Mouse (Mus musculus) cerebellum, adult 9-11 months (tissue): Measurements from ENCODE around the gene Lrrfip2.
A peak's percentile ranks its signal among the peaks of the same experiment; 100 is the strongest.

ENCODE experiments used
- DNase-seq: peaks from one replicate; pipeline ENCODE4 v3.0.0; 2022

Gene Lrrfip2

GRCm38 (mm10) chr9:111117126-111117642 is at the start of gene Lrrfip2:
Gene Lrrfip2, plus strand, starts transcription at chr9:111117592.
- DNase-seq, result no peak

DNA sequence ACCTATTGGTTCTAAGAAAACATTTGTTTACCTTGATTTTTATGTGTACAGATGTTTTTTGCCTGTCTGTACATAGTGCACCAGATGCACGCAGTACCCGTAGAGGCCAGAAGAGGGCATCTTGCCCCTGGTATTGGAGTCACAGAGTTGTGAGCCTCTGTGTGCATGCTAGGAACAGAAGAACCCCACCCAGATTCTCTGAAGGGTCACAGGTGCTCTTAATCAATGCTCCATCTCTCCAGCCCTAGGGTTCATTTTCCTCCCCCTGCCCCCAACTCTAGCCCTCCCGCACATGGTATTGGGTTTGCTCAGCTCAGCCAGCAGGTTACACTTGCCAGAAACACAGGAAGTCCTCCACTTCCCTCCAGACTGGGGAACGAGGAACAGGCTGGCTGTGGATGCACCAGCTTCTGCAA is 46.8 kb upstream of the Lrrfip2 start:
- DNase-seq, result no peak

DNA sequence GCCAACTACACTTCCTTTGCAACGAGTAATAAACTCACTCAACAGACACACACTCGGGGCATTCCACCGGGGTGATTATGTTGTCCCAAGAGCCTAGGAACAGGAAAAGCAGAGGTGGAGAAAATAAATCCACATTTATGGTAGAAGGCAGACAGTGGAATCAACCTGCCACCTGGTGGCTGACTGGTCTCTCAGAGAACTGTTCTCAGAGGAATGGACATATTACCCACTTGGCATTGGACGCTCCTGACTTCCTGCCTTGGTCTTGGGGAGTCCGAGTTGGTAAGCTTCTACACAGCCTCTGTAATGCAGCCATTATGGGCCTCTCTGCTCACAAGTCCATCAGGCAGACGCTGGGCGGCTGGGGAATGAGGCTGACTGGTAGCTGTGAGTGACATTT is 45.2 kb upstream of the Lrrfip2 start:
- DNase-seq, result no peak

DNA sequence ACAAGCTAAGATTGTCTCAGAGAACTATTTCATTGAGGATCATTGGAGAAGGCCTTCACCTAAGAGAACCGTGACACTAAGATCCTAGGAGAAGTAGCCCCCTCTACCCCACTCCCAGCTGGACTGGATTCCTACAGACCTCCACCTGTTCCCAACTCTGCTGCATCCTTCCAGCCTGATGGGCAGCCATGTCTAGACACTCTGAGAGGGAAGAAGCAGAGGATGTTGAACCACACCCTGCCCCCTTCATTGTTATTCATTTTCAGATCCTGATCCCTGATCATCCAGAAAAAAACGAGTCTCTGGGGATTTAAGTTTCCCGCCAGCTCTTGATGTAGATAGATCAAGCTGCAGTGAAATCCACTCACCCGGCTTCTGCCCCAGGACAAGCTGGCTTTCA is 44.4 kb upstream of the Lrrfip2 start:
- no peak for DNase-seq

GRCm38 (mm10) chr9:111077745-111078144 is 39.6 kb upstream of the Lrrfip2 start:
- DNase-seq, result no peak

- no peak for DNase-seq
These were observed 36.6 kb upstream of the Lrrfip2 start for GRCm38 (mm10) chr9:111080801-111081200.

DNA sequence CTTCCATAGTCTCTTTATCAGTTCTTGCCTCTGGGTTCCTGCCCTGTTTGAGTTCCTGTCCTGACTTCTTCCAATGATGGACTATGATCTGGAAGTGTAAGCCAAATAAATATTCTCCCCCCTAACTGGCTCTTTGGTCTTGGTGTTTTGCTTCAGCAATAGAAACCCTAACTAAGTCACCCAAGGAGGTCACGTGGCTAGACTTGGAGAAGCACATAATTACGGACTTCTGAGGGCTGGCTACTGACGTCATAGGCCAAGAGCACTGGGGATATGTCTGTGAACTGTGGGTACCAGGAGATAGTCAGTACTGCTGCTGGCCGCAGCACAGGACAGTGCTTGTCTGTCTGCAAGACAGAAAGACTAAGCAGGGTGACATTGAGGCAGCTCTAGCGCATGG is 35.6 kb upstream of the Lrrfip2 start:
- DNase-seq, result no peak

DNA sequence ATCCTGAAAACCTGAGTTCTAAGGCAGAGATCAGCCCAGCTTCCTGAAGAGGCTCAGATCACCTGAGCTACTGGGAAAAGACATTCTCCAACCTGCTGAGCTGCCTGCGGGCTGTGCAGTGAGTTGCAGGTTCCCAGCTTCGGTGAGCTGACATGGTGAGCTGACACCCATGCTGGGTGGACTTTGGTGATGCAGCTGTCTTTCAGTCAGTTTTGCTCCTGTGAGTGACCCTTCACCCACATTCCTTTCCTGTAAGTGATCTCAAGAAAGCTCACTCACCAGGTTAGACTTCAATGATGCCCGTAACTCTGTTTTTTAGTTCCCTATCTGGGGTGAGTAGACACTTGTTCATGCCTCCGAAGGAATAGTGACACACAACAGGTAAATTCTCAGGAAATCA is 32.1 kb upstream of the Lrrfip2 start:
- no peak for DNase-seq

DNA sequence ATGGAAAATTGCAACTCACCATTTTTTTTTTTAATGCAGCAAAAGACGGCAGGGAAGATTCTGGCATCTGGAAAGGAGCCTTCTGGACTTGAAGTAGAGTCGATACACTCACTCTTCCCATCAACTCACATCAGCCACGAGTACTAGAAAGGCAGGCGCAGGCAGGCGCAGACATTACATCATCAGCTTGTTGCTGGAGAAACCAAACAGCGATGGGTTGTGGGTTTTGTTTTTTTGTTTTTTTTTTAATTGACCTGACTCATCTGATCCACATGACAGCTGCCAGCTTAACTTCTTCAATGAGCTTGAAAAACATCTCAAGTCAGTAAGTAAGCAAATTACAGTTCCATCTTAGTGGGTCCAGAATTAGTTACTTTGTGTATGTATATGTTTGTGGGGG is 31.3 kb upstream of the Lrrfip2 start:
- no peak for DNase-seq

GRCm38 (mm10) chr9:111086995-111087606 is 30.3 kb upstream of the Lrrfip2 start:
- no peak for DNase-seq

DNA sequence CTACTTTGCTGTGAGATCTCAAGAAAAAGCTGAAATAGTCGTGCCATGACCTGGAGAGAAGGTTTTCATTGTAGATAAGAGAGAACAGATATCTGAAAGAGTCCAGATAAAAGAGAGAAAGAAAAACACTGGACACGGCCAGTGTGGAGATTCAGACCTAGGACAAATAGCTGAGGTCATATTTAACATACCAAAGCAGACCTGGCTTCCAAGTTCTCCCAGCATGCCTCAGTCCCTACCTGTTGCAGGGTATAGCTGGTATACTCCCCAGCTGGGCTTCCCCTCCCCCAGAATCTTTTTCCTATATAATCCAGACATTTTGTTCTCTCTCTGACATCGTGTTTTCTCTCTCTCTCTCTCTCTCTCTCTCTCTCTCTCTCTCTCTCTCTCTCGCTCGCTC is 29.4 kb upstream of the Lrrfip2 start:
- no peak for DNase-seq

- DNase-seq, result no peak
These were observed 28.5 kb upstream of the Lrrfip2 start for GRCm38 (mm10) chr9:111088886-111089285.

- peak; percentile 10 for DNase-seq
These were observed 24.7 kb upstream of the Lrrfip2 start for GRCm38 (mm10) chr9:111092657-111093056.

DNA sequence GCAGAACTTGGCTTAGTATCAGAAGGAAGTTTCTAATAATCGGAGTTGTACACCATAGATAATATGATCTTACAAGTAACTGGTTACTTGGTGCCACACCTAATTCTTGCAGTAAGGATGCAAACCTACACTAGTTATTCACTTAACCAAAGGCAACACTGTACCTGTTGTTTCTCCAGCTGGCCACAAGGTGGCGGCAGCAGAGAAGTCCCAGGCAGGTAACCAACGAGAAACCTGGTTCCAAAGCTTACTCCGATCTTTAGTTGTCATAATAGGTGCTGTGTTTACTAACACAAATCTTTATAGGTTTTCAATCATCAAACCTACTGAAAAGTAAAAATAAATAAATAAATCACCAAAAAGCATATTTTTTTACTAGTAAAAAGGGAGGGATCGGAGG is 24.3 kb upstream of the Lrrfip2 start:
- DNase-seq, result peak; percentile 40

GRCm38 (mm10) chr9:111094626-111095025 is 22.8 kb upstream of the Lrrfip2 start:
- DNase-seq, result no peak

DNA sequence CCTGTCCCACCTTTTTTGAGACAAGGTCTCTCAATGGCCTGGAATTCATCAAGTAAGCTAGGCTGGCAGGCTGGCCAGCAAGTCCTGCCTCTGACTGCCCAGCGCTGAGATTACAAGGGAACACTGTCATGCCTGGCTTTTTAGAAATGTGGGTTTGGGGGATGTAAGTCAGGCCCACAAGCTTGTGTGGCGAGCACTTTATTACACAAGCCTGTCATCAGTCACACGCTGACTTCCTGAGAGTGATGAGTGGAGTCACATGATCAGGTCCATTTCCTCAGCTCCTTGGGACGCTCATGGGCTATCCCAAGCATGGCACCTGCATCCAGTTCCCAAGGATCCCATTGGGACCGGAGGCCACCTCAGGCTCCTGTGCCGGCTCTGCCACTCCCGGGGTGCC is 21.7 kb upstream of the Lrrfip2 start:
- no peak for DNase-seq

DNA sequence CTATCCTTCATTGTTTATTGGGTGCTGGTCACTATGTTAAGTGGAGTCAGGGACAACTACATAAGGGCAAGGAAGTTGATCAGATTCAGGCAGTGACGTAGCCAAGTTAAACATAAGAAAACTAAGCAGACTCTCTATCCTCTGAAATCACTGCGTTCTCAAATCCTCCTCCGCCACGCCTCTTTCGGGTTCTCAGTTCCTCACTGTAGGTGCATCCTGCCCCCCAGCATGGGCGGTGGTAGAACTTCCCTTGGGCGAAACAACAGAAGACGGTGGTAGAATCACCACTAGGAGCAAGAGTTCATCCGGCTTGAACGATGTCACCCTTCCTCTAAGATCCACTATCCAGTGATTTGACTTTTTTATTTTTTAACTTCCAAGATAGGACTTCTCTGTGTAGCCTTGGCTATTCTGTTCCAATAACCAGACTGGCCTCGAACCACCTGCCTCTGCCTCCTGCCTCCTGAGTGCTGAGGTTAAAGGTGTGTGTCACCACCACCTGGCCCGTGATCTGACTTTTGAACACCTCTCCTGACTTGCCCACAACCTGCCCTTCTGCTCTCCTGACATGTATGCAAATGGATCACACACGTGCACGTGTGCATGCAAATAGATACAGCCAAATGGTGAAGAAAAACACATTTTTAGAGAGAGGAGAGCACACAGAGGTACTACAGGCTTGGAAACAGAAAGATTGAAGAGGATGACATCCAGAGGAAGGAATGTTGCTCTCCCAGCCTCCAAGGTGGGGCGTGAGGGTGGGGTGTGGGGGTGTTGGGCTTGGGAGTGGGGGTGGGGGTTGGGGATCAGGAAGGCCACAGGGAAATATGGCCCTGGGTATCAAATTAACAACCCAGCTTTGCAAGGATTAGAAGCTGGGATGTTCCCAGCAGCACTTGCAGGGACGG is 20.7 kb upstream of the Lrrfip2 start:
- DNase-seq, result no peak

- DNase-seq, result no peak
These were observed 19.8 kb upstream of the Lrrfip2 start for GRCm38 (mm10) chr9:111097543-111097942.

DNA sequence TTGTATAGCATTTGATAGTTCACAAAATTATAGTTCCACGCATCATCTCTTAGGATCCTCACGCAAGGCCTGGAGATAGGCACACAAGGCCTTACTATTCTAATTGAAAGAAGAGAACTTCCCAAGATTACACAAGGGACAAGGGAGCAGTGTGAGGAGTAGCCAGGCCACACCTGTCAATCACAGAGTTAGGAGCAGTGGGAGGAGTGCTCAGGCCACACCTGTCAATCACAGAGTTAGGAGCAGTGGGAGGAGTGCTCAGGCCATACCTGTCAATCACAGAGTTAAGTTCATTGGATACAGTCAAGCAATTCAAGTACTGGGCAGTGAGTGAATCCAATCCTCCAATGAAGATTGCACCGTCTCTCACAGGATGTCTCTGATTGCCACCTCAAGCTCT is 17.0 kb upstream of the Lrrfip2 start:
- no peak for DNase-seq

DNA sequence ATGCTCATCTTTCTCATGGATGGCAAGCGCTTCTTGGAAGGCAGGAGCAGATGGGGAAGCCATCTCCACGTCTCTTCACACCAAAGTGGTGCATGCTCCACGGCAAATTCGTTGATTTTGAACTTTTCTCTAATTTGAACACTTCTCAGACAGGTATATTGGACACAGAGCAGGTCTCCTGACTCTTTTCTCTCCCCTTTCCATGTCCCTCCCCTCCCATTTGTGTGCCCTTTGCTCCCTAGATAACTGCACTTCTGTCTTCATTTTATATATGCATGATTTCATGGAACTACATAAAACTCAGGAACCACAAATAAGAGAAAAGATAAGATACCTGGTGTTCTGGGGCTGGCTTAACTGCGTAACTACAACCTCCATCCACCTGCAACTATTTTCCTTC is 14.1 kb upstream of the Lrrfip2 start:
- DNase-seq, result no peak

DNA sequence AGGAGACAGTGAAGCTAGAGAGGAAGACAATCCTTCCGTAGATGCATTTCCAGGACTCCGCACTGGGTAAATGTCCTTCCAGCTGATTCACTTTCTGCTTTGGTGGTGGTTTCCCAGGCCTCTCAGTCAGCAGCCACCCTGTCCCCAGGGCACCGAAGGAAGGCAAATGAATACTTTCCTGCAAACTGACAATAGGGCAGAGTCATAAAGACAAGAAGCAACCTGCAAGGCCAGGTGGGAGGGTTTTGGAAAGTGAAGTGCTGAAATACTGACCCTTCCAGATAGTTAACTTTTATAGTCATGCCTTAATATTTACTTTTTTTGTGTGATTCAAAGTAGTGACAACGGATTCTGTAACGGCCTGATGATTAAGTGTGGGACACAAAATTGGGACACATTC is 13.5 kb upstream of the Lrrfip2 start:
- no peak for DNase-seq

DNA sequence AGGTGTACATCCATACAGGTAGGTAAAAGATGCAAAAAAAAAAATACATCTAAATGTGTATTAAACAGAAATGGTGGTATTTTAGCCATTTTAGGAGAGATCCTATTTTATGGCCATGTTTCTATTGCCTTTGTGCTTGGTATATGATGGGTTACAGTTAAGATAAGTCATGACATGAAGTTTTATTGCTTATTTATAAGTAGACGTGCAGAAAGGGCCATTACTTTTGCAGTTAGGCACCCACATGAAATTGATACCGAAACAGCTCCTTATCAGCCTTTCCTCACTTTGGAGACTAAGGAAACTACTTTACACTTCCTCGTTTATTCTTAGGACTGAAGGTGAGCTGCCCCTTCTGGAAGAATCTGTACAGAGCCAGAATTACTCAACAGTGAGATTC is 9.5 kb upstream of the Lrrfip2 start:
- no peak for DNase-seq

GRCm38 (mm10) chr9:111117794-111118251 is 431 bp downstream of the Lrrfip2 start:
- peak; percentile 90 for DNase-seq

- peak; percentile 69 for DNase-seq
These were observed 979 bp downstream of the Lrrfip2 start for GRCm38 (mm10) chr9:111118252-111118890.
